Mouse (Mus musculus) hematopoietic stem cell, adult 5-6 weeks (primary cell): ENCODE results near the gene Ascl3. TPM values are rescaled to one million over a fixed set of nuclear protein-coding genes. Genes with fewer than 3 reads are reported as not detected.

Experiments used
- ATAC-seq, 2 experiments: fragments of 125-278 bp in 1 of 2; replicated peaks in 1 of 2; 2 replicates each; pipeline ENCODE4 v1.8.0; 2016 to 2017; ENCODE audit warnings: inconsistent platforms in 2 of 2, mild to moderate bottlenecking in 2 of 2, moderate number of reproducible peaks in 2 of 2, low read depth in 1 of 2, moderate TSS enrichment in 1 of 2; ENCODE audit not compliant: low FRiP score in 2 of 2, poor library complexity in 2 of 2, severe bottlenecking in 2 of 2, insufficient read depth in 1 of 2, low TSS enrichment in 1 of 2
- total RNA-seq: library from RNA; stranded (forward); fragments of 172-1452, 232-1000 nt; gene quantifications from 2 replicates; pipeline ENCODE4 v1.2.3, GENCODE M21; 2017

The Ascl3 gene
- total RNA-seq, 1 experiment from 2014 or later = not detected

GRCm38 (mm10) chr7:109680879-109681278 lies 50.6 kb downstream of the Ascl3 start:
- no peak for ATAC-seq

GRCm38 (mm10) chr7:109680284-109680683 lies 51.2 kb downstream of the Ascl3 start:
- ATAC-seq = no peak

Other genes with a start within 250 kb of the Ascl3 start
- gene Trim66, start 223.6 kb downstream of the Ascl3 start, total RNA-seq = 0.06 and 0.30 TPM in 2 replicates
- 984 and 1,102 TPM in 2 replicates for gene Rpl27a, start 212.6 kb downstream of the Ascl3 start, total RNA-seq
- 1.4 and 6.4 TPM in 2 replicates for gene St5, start 28.1 kb downstream of the Ascl3 start, total RNA-seq
- 20.6 and 31.3 TPM in 2 replicates for gene Akip1, start 28.0 kb downstream of the Ascl3 start, total RNA-seq
- gene BC051019, start 7.9 kb downstream of the Ascl3 start, total RNA-seq = not detected in 2 replicates
- 16.5 and 18.5 TPM in 2 replicates for gene Tmem9b, start 21.1 kb upstream of the Ascl3 start, total RNA-seq
- not detected in 2 replicates for gene Nrip3, start 50.3 kb upstream of the Ascl3 start, total RNA-seq
- not detected in 2 replicates for gene Scube2, start 134.0 kb upstream of the Ascl3 start, total RNA-seq
- 90.5 and 124 TPM in 2 replicates for gene Dennd5a, start 228.7 kb upstream of the Ascl3 start, total RNA-seq